Mouse (Mus musculus) stomach, postnatal 0 days (tissue): ENCODE results near the gene Sucla2. TPM values are rescaled to one million over a fixed set of nuclear protein-coding genes. Genes with fewer than 3 reads are reported as not detected.

Source experiments
- ATAC-seq: fragments of 200-750 bp; cut with Nextera tagmentation; 2 replicates; pipeline ENCODE4 v1.8.0; 2017; ENCODE audit not compliant: low FRiP score, low TSS enrichment
- DNase-seq: peaks from one replicate; pipeline ENCODE4 v3.0.0-alpha.2; 2016; ENCODE audit warnings: low spot score
- H3K27ac ChIP-seq: fragments of 300-500 bp; sonication (generic); replicated peaks from 2 replicates; pipeline ENCODE4 v1.5.1; 2014; ENCODE audit warnings: mild to moderate bottlenecking, control low read depth
- H3K27me3 ChIP-seq: fragments of 300-500 bp; sonication (generic); 2 replicates; pipeline ENCODE4 v1.6.1; 2014; ENCODE audit warnings: low read length; ENCODE audit not compliant: control insufficient read depth, insufficient read depth
- H3K36me3 ChIP-seq: fragments of 300-500 bp; sonication (generic); 2 replicates; pipeline ENCODE4 v1.6.1; 2014; ENCODE audit warnings: low read length, mixed read lengths; ENCODE audit not compliant: control insufficient read depth, insufficient read depth
- H3K4me1 ChIP-seq: fragments of 300-500 bp; sonication (generic); replicated peaks from 2 replicates; pipeline ENCODE4 v1.6.1; 2014; ENCODE audit warnings: antibody characterized with exemption; ENCODE audit not compliant: control insufficient read depth, insufficient read depth
- H3K4me2 ChIP-seq: fragments of 300-500 bp; sonication (generic); replicated peaks from 2 replicates; pipeline ENCODE4 v1.6.1; 2014; ENCODE audit warnings: low read depth, mild to moderate bottlenecking, control low read depth, moderate library complexity
- H3K4me3 ChIP-seq: fragments of 300-500 bp; sonication (generic); 2 replicates; pipeline ENCODE4 v1.5.1; 2014; ENCODE audit warnings: low read depth, low read length, control low read depth
- H3K9ac ChIP-seq: fragments of 300-500 bp; sonication (generic); 2 replicates; pipeline ENCODE4 v1.6.1; 2014; ENCODE audit warnings: mild to moderate bottlenecking, low read length, control low read depth, mixed read lengths
- H3K9me3 ChIP-seq: fragments of 300-500 bp; sonication (generic); 2 replicates; pipeline ENCODE4 v1.6.1; 2016; ENCODE audit warnings: low read length; ENCODE audit not compliant: control insufficient read depth
- CTCF ChIP-seq: IDR thresholded peaks from 2 replicates; pipeline ENCODE4 v1.5.1; 2016; ENCODE audit warnings: antibody characterized with exemption, low read depth, mild to moderate bottlenecking, moderate library complexity
- EP300 ChIP-seq: optimal IDR thresholded peaks from 2 replicates; pipeline ENCODE3; 2016; ENCODE audit warnings: antibody characterized with exemption
- WGBS: fragments of 180-500 bp; shearing (Covaris S2); extraction: QIAGEN DNeasy Blood & Tissue Kit; methylation state at CpG from one replicate; pipeline ENCODE4 v1.1.7; 2014; 5-methylcytosine and 5-hydroxymethylcytosine counted together
- polyA plus RNA-seq: library from polyadenylated mRNA; unstranded; fragments of >200 nt; fragmentation: Nextera tagmentation; extraction: Ambion mirVana; gene quantifications from 2 replicates; pipeline ENCODE4 v1.2.1, GENCODE M21; 2015

The Sucla2 gene
- polyA plus RNA-seq, 1 experiment from 2014 or later, result 98.9 TPM

- H3K9me3 ChIP-seq, result no peaks in the 10 kb centered on the region
- H3K9ac ChIP-seq, result no peak overlapping the region
- DNase-seq, result no peak
- no peak overlapping the region for H3K27ac ChIP-seq
- no peak for ATAC-seq
- no peak overlapping the region for H3K4me2 ChIP-seq
- H3K36me3 ChIP-seq, result no peaks in the 10 kb centered on the region
- no peak overlapping the region for H3K4me3 ChIP-seq
- no peaks in the 10 kb centered on the region for H3K27me3 ChIP-seq
- no peaks in the 10 kb centered on the region for H3K4me1 ChIP-seq
- 91% methylated on average over 9 of the region's 9 CpGs for whole genome bisulfite sequencing
- TF ChIP-seq CTCF, result no peak
- TF ChIP-seq EP300, result no peak
These were observed 23.8 kb upstream of the Sucla2 start for GRCm38 (mm10) chr14:73501283-73501682.

GRCm38 (mm10) chr14:73501721-73502120, 23.4 kb upstream of the Sucla2 start:
- DNase-seq, result no peak
- 43% methylated on average over 6 of the region's 6 CpGs for WGBS
- TF ChIP-seq EP300, result no peak
- TF ChIP-seq CTCF, result no peak
- no peaks in the 10 kb centered on the region for H3K9me3 ChIP-seq
- no peak overlapping the region for H3K4me3 ChIP-seq
- H3K9ac ChIP-seq, result no peak overlapping the region
- peak; percentile 35; the same call in 1 of the 2 replicates for ATAC-seq
- H3K36me3 ChIP-seq, result no peaks in the 10 kb centered on the region
- H3K27me3 ChIP-seq, result no peaks in the 10 kb centered on the region
- H3K4me2 ChIP-seq, result no peak overlapping the region
- H3K27ac ChIP-seq, result no peak overlapping the region
- H3K4me1 ChIP-seq, result no peaks in the 10 kb centered on the region

- Histone ChIP-seq H3K36me3 (no peaks in the 10 kb centered on the region), H3K9me3 (no peaks in the 10 kb centered on the region), H3K27ac (peak overlapping the region; percentile 71), H3K27me3 (no peaks in the 10 kb centered on the region), H3K9ac (no peak overlapping the region), H3K4me2 (no peak overlapping the region), H3K4me3 (no peak overlapping the region), H3K4me1 (no peaks in the 10 kb centered on the region)
- ATAC-seq (no peak; the same call in 1 of the 2 replicates), DNase-seq (peak; percentile 37)
- WGBS, result 37% methylated on average over 7 of the region's 7 CpGs
- no peak for TF ChIP-seq CTCF
- TF ChIP-seq EP300, result no peak
These were observed 22.4 kb upstream of the Sucla2 start for GRCm38 (mm10) chr14:73502591-73503184.

- H3K27me3 ChIP-seq, result no peaks in the 10 kb centered on the region
- no peak overlapping the region for H3K4me3 ChIP-seq
- H3K27ac ChIP-seq, result peak overlapping the region; percentile 71; the same call in 1 of the 2 replicates
- H3K4me1 ChIP-seq, result no peaks in the 10 kb centered on the region
- DNase-seq, result no peak
- TF ChIP-seq EP300 (no peak), CTCF (no peak)
- H3K9me3 ChIP-seq, result no peaks in the 10 kb centered on the region
- H3K36me3 ChIP-seq, result no peaks in the 10 kb centered on the region
- H3K9ac ChIP-seq, result no peak overlapping the region
- H3K4me2 ChIP-seq, result no peak overlapping the region
- WGBS, result 46% methylated on average over 13 of the region's 13 CpGs
- no peak for ATAC-seq
These were observed 21.7 kb upstream of the Sucla2 start for GRCm38 (mm10) chr14:73503237-73503933.

GRCm38 (mm10) chr14:73506283-73506682, 18.8 kb upstream of the Sucla2 start:
- DNase-seq (no peak), ATAC-seq (no peak)
- no peak for TF ChIP-seq CTCF
- no peak for TF ChIP-seq EP300
- Histone ChIP-seq H3K4me2 (no peak overlapping the region), H3K4me3 (no peak overlapping the region), H3K27me3 (no peaks in the 10 kb centered on the region), H3K27ac (no peak overlapping the region), H3K4me1 (peaks cover 6% of the 10 kb centered on the region; the same call in 1 of the 2 replicates), H3K9ac (no peak overlapping the region), H3K36me3 (no peaks in the 10 kb centered on the region), H3K9me3 (no peaks in the 10 kb centered on the region)
- WGBS, result 51% methylated on average over 8 of the region's 8 CpGs

- Histone ChIP-seq H3K4me1 (peaks cover 6% of the 10 kb centered on the region; the same call in 1 of the 2 replicates), H3K27me3 (no peaks in the 10 kb centered on the region), H3K27ac (no peak overlapping the region), H3K9me3 (no peaks in the 10 kb centered on the region), H3K9ac (no peak overlapping the region), H3K4me3 (no peak overlapping the region), H3K4me2 (no peak overlapping the region), H3K36me3 (no peaks in the 10 kb centered on the region)
- TF ChIP-seq EP300, result no peak
- TF ChIP-seq CTCF, result no peak
- DNase-seq, result no peak
- ATAC-seq, result no peak
- 77% methylated on average over 15 of the region's 15 CpGs for WGBS
These were observed 17.9 kb upstream of the Sucla2 start for GRCm38 (mm10) chr14:73507200-73507599.
